Comparison of ENCODE assay signal across 8 mouse cellular contexts in genomic region chr16:35941382-35941781, GRCm38 (mm10). TPM values are rescaled to one million over a fixed set of nuclear protein-coding genes. Genes with fewer than 3 reads are reported as not detected.
DNase-seq lines count a peak whose midpoint lies in the region; ATAC-seq and TF ChIP-seq lines count a peak whose summit lies in the region.

No protein-coding gene starts in this region.

- no peaks in the 10 kb centered on the region for H3K9me3 ChIP-seq in intestine, postnatal 0 days (ENCODE audit: control insufficient read depth)
- H3K9me3 ChIP-seq in intestine, embryonic 16.5 days (ENCODE audit: control insufficient read depth, low read length), result no peaks in the 10 kb centered on the region
- H3K9me3 ChIP-seq in CH12.LX (replicated peaks; ENCODE audit: low read length), result no peaks in the 10 kb centered on the region
- no peaks in the 10 kb centered on the region for H3K9me3 ChIP-seq in forebrain, embryonic 13.5 days (replicated peaks)
- H3K9me3 ChIP-seq in forebrain, embryonic 12.5 days, result no peaks in the 10 kb centered on the region

- dilution Hi-C loops in CH12.LX (cut with MboI; ENCODE audit: extremely low pct_ligation_motif_present, extremely low pct_unique_long_range_greater_than_20kb, low sequenced_read_pairs), result no loop called here

- TF ChIP-seq CTCF in intestine, postnatal 0 days (IDR thresholded peaks at IDR 0.05; ENCODE audit: low read depth), result peak; percentile 65
- peak; percentile 51 to 73 for TF ChIP-seq CTCF in CH12.LX (conservative IDR thresholded peaks at IDR 0.05 in 1 of 2, IDR thresholded peaks at IDR 0.05 in 1 of 2; ENCODE audit: low read depth in 2 of 2, low read length in 2 of 2)
- TF ChIP-seq CTCF in brain, embryonic 14.5 days (IDR thresholded peaks at IDR 0.05; ENCODE audit: borderline replicate concordance, extremely low read depth, insufficient read depth, insufficient read length), result peak; percentile 27; the same call in 1 of the 2 replicates

- H3K9ac ChIP-seq in intestine, postnatal 0 days (ENCODE audit: low read depth, low read length), result no peak overlapping the region
- H3K9ac ChIP-seq in intestine, embryonic 16.5 days (ENCODE audit: low read depth, low read length), result no peak overlapping the region
- H3K9ac ChIP-seq in CH12.LX (ENCODE audit: insufficient read depth, low read depth), result no peak overlapping the region
- no peak overlapping the region for H3K9ac ChIP-seq in forebrain, embryonic 13.5 days
- H3K9ac ChIP-seq in forebrain, embryonic 12.5 days, result no peak overlapping the region

- no peak for ATAC-seq in intestine, postnatal 0 days
- no peak for ATAC-seq in intestine, embryonic 16.5 days
- no peak for ATAC-seq in forebrain, embryonic 13.5 days
- no peak for ATAC-seq in forebrain, embryonic 12.5 days (ENCODE audit: low FRiP score)

- peaks cover 6% of the 10 kb centered on the region for H3K79me2 ChIP-seq in CH12.LX (replicated peaks; ENCODE audit: control insufficient read depth, extremely low read depth, insufficient read depth, poor library complexity, severe bottlenecking)

- 84% methylated on average over 7 of the region's 7 CpGs for WGBS in intestine, postnatal 0 days
- 84% methylated on average over 7 of the region's 7 CpGs for WGBS in intestine, embryonic 16.5 days
- 83% methylated on average over 7 of the region's 7 CpGs for WGBS in forebrain, embryonic 13.5 days
- WGBS in forebrain, embryonic 12.5 days, result 84% methylated on average over 7 of the region's 7 CpGs

- H3K4me2 ChIP-seq in intestine, postnatal 0 days (replicated peaks; ENCODE audit: low read depth), result no peak overlapping the region
- H3K4me2 ChIP-seq in intestine, embryonic 16.5 days (ENCODE audit: low read depth, low read length), result no peak overlapping the region
- H3K4me2 ChIP-seq in CH12.LX (ENCODE audit: insufficient read depth, low read depth, poor library complexity, severe bottlenecking), result no peak overlapping the region
- H3K4me2 ChIP-seq in forebrain, embryonic 13.5 days, result no peak overlapping the region
- no peak overlapping the region for H3K4me2 ChIP-seq in forebrain, embryonic 12.5 days

- no peak for TF ChIP-seq POLR2A in CH12.LX (IDR thresholded peaks at IDR 0.05; ENCODE audit: low read depth, low read length)
- no peak for TF ChIP-seq POLR2A in brain, embryonic 14.5 days (IDR thresholded peaks at IDR 0.05; ENCODE audit: borderline replicate concordance, extremely low read depth, insufficient read depth, insufficient read length, poor library complexity, severe bottlenecking)

- H3K27me3 ChIP-seq in intestine, postnatal 0 days (replicated peaks; ENCODE audit: control insufficient read depth, insufficient read depth, low read length), result no peaks in the 10 kb centered on the region
- no peaks in the 10 kb centered on the region for H3K27me3 ChIP-seq in intestine, embryonic 16.5 days (replicated peaks; ENCODE audit: control insufficient read depth, insufficient read depth, low read length)
- no peaks in the 10 kb centered on the region for H3K27me3 ChIP-seq in CH12.LX (replicated peaks)
- H3K27me3 ChIP-seq in forebrain, embryonic 13.5 days, result peaks cover 4% of the 10 kb centered on the region; the same call in 1 of the 2 replicates
- H3K27me3 ChIP-seq in forebrain, embryonic 12.5 days, result peaks cover 17% of the 10 kb centered on the region

- peak; percentile 39 for TF ChIP-seq RAD21 in CH12.LX (IDR thresholded peaks at IDR 0.05; ENCODE audit: low read depth, low read length)

- H3K4me1 ChIP-seq in intestine, postnatal 0 days (replicated peaks; ENCODE audit: control insufficient read depth, insufficient read depth, low read length), result no peaks in the 10 kb centered on the region
- H3K4me1 ChIP-seq in intestine, embryonic 16.5 days (ENCODE audit: control insufficient read depth, insufficient read depth, low read length), result no peaks in the 10 kb centered on the region; the same call in 1 of the 2 replicates
- peaks cover 4 to 18% of the 10 kb centered on the region in 2 experiments for H3K4me1 ChIP-seq in CH12.LX (ENCODE audit: control insufficient read depth in 1 of 2, insufficient read depth in 2 of 2)
- peaks cover 12% of the 10 kb centered on the region for H3K4me1 ChIP-seq in forebrain, embryonic 13.5 days
- peaks cover 15% of the 10 kb centered on the region for H3K4me1 ChIP-seq in forebrain, embryonic 12.5 days

- no peak overlapping the region for H3K27ac ChIP-seq in intestine, postnatal 0 days (ENCODE audit: low read depth, low read length)
- H3K27ac ChIP-seq in intestine, embryonic 16.5 days (ENCODE audit: low read length), result no peak overlapping the region
- H3K27ac ChIP-seq in CH12.LX (ENCODE audit: insufficient read depth, low read depth), result no peak overlapping the region
- no peak overlapping the region for H3K27ac ChIP-seq in forebrain, embryonic 13.5 days
- no peak overlapping the region for H3K27ac ChIP-seq in forebrain, embryonic 12.5 days

- no peak for TF ChIP-seq EP300 in CH12.LX (IDR thresholded peaks at IDR 0.05; ENCODE audit: low read length)

- H3K36me3 ChIP-seq in intestine, postnatal 0 days (ENCODE audit: control insufficient read depth, insufficient read depth), result peaks cover 29% of the 10 kb centered on the region
- H3K36me3 ChIP-seq in intestine, embryonic 16.5 days (ENCODE audit: control insufficient read depth, insufficient read depth, low read length), result no peaks in the 10 kb centered on the region
- peaks cover 21 to 49% of the 10 kb centered on the region in 2 experiments for H3K36me3 ChIP-seq in CH12.LX (replicated peaks in 1 of 2; ENCODE audit: control insufficient read depth in 1 of 2, insufficient read depth in 1 of 2, low read length in 1 of 2)
- H3K36me3 ChIP-seq in forebrain, embryonic 13.5 days (ENCODE audit: poor library complexity, severe bottlenecking), result no peaks in the 10 kb centered on the region
- H3K36me3 ChIP-seq in forebrain, embryonic 12.5 days (replicated peaks), result 0 out of 2 replicates have a peak, but pooled peaks cover 3% of the 10 kb centered on the region

- no peak overlapping the region for H3K4me3 ChIP-seq in intestine, postnatal 0 days (ENCODE audit: low read depth, low read length)
- no peak overlapping the region for H3K4me3 ChIP-seq in intestine, embryonic 16.5 days (ENCODE audit: low read length)
- H3K4me3 ChIP-seq in CH12.LX (replicated peaks in 1 of 3; ENCODE audit: low read depth in 2 of 3, low read length in 2 of 3, poor library complexity in 1 of 3), result no peak overlapping the region
- no peak overlapping the region for H3K4me3 ChIP-seq in forebrain, embryonic 13.5 days
- no peak overlapping the region for H3K4me3 ChIP-seq in forebrain, embryonic 12.5 days (replicated peaks)

- peak; percentile 57 for DNase-seq in CH12.LX (ENCODE audit: extremely low read depth)
- DNase-seq in brain, embryonic 14.5 days (ENCODE audit: low read depth), result peak; percentile 1
- peak; percentile 69 for DNase-seq in naive thymus-derived CD4-positive, alpha-beta T cell, adult 2 months (ENCODE audit: low read depth)
- no peak for DNase-seq in left cerebral cortex, adult 11 months (ENCODE audit: low spot score)

- in situ Hi-C loops in CH12.LX (cut with MboI; ENCODE audit: low pct_ligation_motif_present, low pct_unique_long_range_greater_than_20kb, low sequenced_read_pairs), result no loop called here

TF ChIP-seq in CH12.LX, 34 proteins besides CTCF, POLR2A, EP300 and RAD21:
- TF ChIP-seq TBP (conservative IDR thresholded peaks at IDR 0.05; ENCODE audit: low read depth, low read length) (no peak), MYC (IDR thresholded peaks at IDR 0.05; ENCODE audit: low read depth, low read length) (peak; percentile 77), SMC3 (IDR thresholded peaks at IDR 0.05; ENCODE audit: low read depth, low read length) (peak; percentile 50), MAX (IDR thresholded peaks at IDR 0.05; ENCODE audit: low read length) (peak; percentile 53; the same call in 1 of the 2 replicates)

RNA-seq across cellular contexts. Expression of gene Dtx3l, which starts 2.4 kb away (rescaled TPM):
- polyA plus RNA-seq in intestine, postnatal 0 days (2015; fragmentation: Nextera tagmentation; extraction: Ambion mirVana), result 10.6 and 11.8 TPM in 2 replicates
- polyA plus RNA-seq in intestine, embryonic 16.5 days (2015; fragmentation: Nextera tagmentation; extraction: Ambion mirVana), result 8.5 and 9.2 TPM in 2 replicates
- total RNA-seq in CH12.LX (2012; rRNA removed), result 10.7 and 14.4 TPM in 2 replicates
- 20.4 and 21.1 TPM in 2 replicates for total RNA-seq in CH12.LX (2014; rRNA removed)
- polyA plus RNA-seq in CH12.LX (2012; ENCODE audit: insufficient read length, low read depth), result 12.8 and 17.4 TPM in 2 replicates
- polyA plus RNA-seq in brain, embryonic 14.5 days (2012; rRNA removed), result 0.92 and 1.3 TPM in 2 replicates
- polyA plus RNA-seq in forebrain, embryonic 13.5 days (2015; fragmentation: Nextera tagmentation; extraction: Ambion mirVana), result 2.8 and 3.1 TPM in 2 replicates
- 4.8 and 4.9 TPM in 2 replicates for polyA plus RNA-seq in forebrain, embryonic 12.5 days (2016; fragmentation: Nextera tagmentation; extraction: Ambion mirVana)

RNA-seq across cellular contexts. Expression of gene Parp9, which starts 3.1 kb away (rescaled TPM):
- 29.2 and 29.9 TPM in 2 replicates for polyA plus RNA-seq in intestine, postnatal 0 days (2015; fragmentation: Nextera tagmentation; extraction: Ambion mirVana)
- 13.0 and 15.5 TPM in 2 replicates for polyA plus RNA-seq in intestine, embryonic 16.5 days (2015; fragmentation: Nextera tagmentation; extraction: Ambion mirVana)
- total RNA-seq in CH12.LX (2012; rRNA removed) (26.1 and 30.3 TPM in 2 replicates), CH12.LX (2014; rRNA removed) (53.1 and 56.9 TPM in 2 replicates)
- 33.2 and 34.3 TPM in 2 replicates for polyA plus RNA-seq in CH12.LX (2012; ENCODE audit: insufficient read length, low read depth)
- polyA plus RNA-seq in brain, embryonic 14.5 days (2012; rRNA removed), result 1.4 TPM in 2 replicates
- polyA plus RNA-seq in forebrain, embryonic 13.5 days (2015; fragmentation: Nextera tagmentation; extraction: Ambion mirVana), result 2.3 and 2.8 TPM in 2 replicates
- polyA plus RNA-seq in forebrain, embryonic 12.5 days (2016; fragmentation: Nextera tagmentation; extraction: Ambion mirVana), result 2.6 and 3.7 TPM in 2 replicates

RNA-seq across cellular contexts. Expression of gene Kpna1, which starts 37.2 kb away (rescaled TPM):
- polyA plus RNA-seq in intestine, postnatal 0 days (2015; fragmentation: Nextera tagmentation; extraction: Ambion mirVana), result 17.6 and 22.2 TPM in 2 replicates
- polyA plus RNA-seq in intestine, embryonic 16.5 days (2015; fragmentation: Nextera tagmentation; extraction: Ambion mirVana), result 31.6 and 33.3 TPM in 2 replicates
- total RNA-seq in CH12.LX (2012; rRNA removed), result 22.1 and 29.8 TPM in 2 replicates
- total RNA-seq in CH12.LX (2014; rRNA removed), result 57.9 and 66.6 TPM in 2 replicates
- polyA plus RNA-seq in CH12.LX (2012; ENCODE audit: insufficient read length, low read depth), result 63.9 and 74.1 TPM in 2 replicates
- 31.6 and 45.6 TPM in 2 replicates for polyA plus RNA-seq in brain, embryonic 14.5 days (2012; rRNA removed)
- 70.0 and 78.2 TPM in 2 replicates for polyA plus RNA-seq in forebrain, embryonic 13.5 days (2015; fragmentation: Nextera tagmentation; extraction: Ambion mirVana)
- 90.1 and 96.3 TPM in 2 replicates for polyA plus RNA-seq in forebrain, embryonic 12.5 days (2016; fragmentation: Nextera tagmentation; extraction: Ambion mirVana)
